Mouse (Mus musculus) embryonic facial prominence, embryonic 13.5 days (tissue): ENCODE results near the gene Scube1. TPM values are rescaled to one million over a fixed set of nuclear protein-coding genes. Genes with fewer than 3 reads are reported as not detected.
A peak's percentile ranks its signal among the peaks of the same experiment; 100 is the strongest.

Source experiments
- ATAC-seq: fragments of 200-750 bp; cut with Nextera tagmentation; 2 replicates; pipeline ENCODE4 v1.8.0; 2017; ENCODE audit warnings: low read depth; ENCODE audit not compliant: insufficient number of reproducible peaks, insufficient read depth, low FRiP score, low TSS enrichment
- H3K27ac ChIP-seq: fragments of 300-500 bp; sonication (generic); 2 replicates; pipeline ENCODE4 v1.5.1; 2015; ENCODE audit warnings: moderate library complexity, mild to moderate bottlenecking, inconsistent platforms
- H3K27me3 ChIP-seq: fragments of 300-500 bp; sonication (generic); 2 replicates; pipeline ENCODE4 v1.6.1; 2015; ENCODE audit warnings: mild to moderate bottlenecking, inconsistent platforms
- H3K36me3 ChIP-seq: fragments of 300-500 bp; sonication (generic); 2 replicates; pipeline ENCODE4 v1.6.1; 2015; ENCODE audit warnings: mild to moderate bottlenecking, inconsistent platforms
- H3K4me1 ChIP-seq: fragments of 300-500 bp; sonication (generic); 2 replicates; pipeline ENCODE4 v1.6.1; 2015; ENCODE audit warnings: inconsistent platforms
- H3K4me2 ChIP-seq: fragments of 300-500 bp; sonication (generic); 2 replicates; pipeline ENCODE4 v1.6.1; 2015; ENCODE audit warnings: moderate library complexity, mild to moderate bottlenecking, inconsistent platforms
- H3K4me3 ChIP-seq: fragments of 300-500 bp; sonication (generic); 2 replicates; pipeline ENCODE4 v1.5.1; 2015; ENCODE audit warnings: mild to moderate bottlenecking, inconsistent platforms
- H3K9ac ChIP-seq: fragments of 300-500 bp; sonication (generic); 2 replicates; pipeline ENCODE4 v1.6.1; 2015; ENCODE audit warnings: mild to moderate bottlenecking, inconsistent platforms
- H3K9me3 ChIP-seq: fragments of 300-500 bp; sonication (generic); 2 replicates; pipeline ENCODE4 v1.6.1; 2016; ENCODE audit warnings: inconsistent platforms
- WGBS: fragments of 180-500 bp; shearing (Covaris S2); methylation state at CpG from one replicate; pipeline ENCODE4 v1.1.7; 2015; ENCODE audit warnings: mixed read lengths; 5-methylcytosine and 5-hydroxymethylcytosine counted together
- polyA plus RNA-seq: library from polyadenylated mRNA; unstranded; fragments of >200 nt; fragmentation: Nextera tagmentation; extraction: Ambion mirVana; gene quantifications from 2 replicates; pipeline ENCODE4 v1.2.1, GENCODE M21; 2015

Scube1 gene
- polyA plus RNA-seq, 1 experiment from 2014 or later: 24.1 TPM

DNA sequence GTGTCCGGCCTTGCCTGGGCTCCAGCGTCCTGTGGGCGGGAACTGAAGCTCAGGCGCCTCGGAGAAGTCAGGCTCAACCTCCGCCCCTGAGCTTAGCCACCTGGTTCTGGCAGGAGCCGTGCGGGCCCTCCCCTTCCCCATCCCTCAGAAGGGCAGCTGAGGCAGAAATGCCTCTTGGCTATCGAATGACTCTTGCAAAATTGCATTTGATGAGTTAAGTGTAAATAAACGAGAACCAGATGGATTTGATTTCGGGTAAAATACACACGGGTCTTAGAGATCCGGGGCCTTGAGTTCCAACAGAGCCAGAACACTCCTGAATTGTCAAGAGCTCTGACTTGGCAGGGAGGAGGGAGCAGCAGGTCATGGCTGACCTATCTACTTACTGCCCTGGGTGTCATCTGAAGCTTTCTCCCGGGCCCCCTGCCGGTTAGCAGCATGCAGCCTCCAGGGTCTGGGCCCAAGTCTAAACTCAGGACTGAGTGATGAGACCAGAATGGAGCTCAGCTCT is 41.7 kb downstream of the Scube1 start:
- Histone ChIP-seq H3K4me2 (0 out of 2 replicates have a peak overlapping the region, but pooled peaks have one; percentile 5), H3K27me3 (peaks cover 26% of the 10 kb centered on the region), H3K9ac (no peak overlapping the region), H3K9me3 (no peaks in the 10 kb centered on the region), H3K4me3 (no peak overlapping the region), H3K4me1 (peaks cover 62% of the 10 kb centered on the region), H3K27ac (peak overlapping the region; percentile 86), H3K36me3 (no peaks in the 10 kb centered on the region)
- peak; percentile 70 for ATAC-seq
- WGBS: 17% methylated on average over 15 of the region's 15 CpGs

DNA sequence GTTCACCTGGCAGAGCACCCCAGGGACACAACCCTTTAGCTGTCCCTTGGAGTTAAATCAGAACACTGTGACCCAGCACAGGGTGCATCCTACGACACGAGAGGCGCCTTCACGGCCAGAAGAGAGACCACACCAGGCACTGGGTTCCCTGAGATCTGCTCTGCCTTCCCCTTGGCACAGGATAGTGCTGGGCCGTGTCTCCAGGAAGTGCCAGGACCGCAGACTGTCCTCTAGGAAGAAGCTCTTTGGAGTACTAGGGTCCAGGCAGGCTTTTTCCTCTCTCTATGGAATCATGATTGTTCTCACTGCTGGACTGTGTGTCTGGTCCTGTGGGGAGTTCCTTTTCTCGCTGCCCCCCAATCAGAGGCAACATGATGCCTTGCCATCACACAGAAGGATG is 44.5 kb downstream of the Scube1 start:
- H3K4me2 ChIP-seq: no peak overlapping the region
- no peak overlapping the region for H3K27ac ChIP-seq
- no peaks in the 10 kb centered on the region for H3K36me3 ChIP-seq
- no peaks in the 10 kb centered on the region for H3K9me3 ChIP-seq
- H3K27me3 ChIP-seq: peaks cover 26% of the 10 kb centered on the region
- H3K4me1 ChIP-seq: peaks cover 71% of the 10 kb centered on the region
- WGBS: 81% methylated on average over 7 of the region's 7 CpGs
- H3K4me3 ChIP-seq: no peak overlapping the region
- ATAC-seq: no peak
- H3K9ac ChIP-seq: no peak overlapping the region

DNA sequence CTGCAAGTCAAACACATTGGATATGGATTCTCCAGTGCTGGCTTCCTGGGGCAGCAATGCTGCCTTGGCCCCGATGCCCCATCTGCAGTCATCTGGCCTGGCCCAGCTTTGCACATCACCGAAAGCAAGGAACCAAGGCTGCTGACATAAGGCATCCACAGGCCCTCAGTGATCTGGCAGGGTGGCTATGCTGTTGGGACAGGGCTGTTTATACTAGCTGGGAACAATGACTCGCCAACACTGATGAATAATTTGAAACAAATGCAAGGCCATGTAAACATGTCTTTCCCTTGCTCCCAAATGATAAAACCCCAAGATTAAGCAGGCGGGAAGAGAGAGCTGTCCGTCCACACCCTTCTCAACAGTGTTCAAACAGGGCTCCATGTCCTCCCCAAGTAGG is 45.1 kb downstream of the Scube1 start:
- H3K27ac ChIP-seq: no peak overlapping the region
- no peaks in the 10 kb centered on the region for H3K9me3 ChIP-seq
- H3K27me3 ChIP-seq: peaks cover 26% of the 10 kb centered on the region
- H3K4me3 ChIP-seq: no peak overlapping the region
- H3K36me3 ChIP-seq: no peaks in the 10 kb centered on the region
- WGBS: 72% methylated on average over 5 of the region's 5 CpGs
- no peak overlapping the region for H3K9ac ChIP-seq
- H3K4me2 ChIP-seq: no peak overlapping the region
- no peak for ATAC-seq
- peaks cover 71% of the 10 kb centered on the region for H3K4me1 ChIP-seq

DNA sequence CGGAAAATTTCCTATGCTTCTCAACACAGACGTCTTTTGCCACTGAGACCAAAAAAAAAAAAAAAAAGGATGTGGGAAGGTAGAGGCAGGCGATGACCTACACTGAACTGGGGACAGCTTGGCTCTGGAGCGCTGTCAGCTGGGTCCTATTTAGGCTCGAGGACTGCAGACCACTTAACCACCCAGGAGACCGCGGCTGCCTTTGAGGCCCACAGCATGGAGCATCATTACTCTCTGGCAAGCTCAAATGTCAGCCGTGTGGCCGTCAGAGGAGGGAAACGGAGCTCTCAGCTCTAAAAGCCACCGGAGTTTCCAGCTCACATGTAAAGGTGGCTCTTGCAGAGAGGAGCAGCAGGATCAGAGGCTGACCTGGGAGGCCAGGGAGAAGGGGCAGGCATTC is 46.2 kb downstream of the Scube1 start:
- H3K9me3 ChIP-seq: no peaks in the 10 kb centered on the region
- H3K9ac ChIP-seq: 0 out of 2 replicates have a peak overlapping the region, but pooled peaks have one; percentile 40
- peak overlapping the region; percentile 39 for H3K4me2 ChIP-seq
- H3K4me3 ChIP-seq: no peak overlapping the region
- WGBS: 5% methylated on average over 11 of the region's 11 CpGs
- H3K27me3 ChIP-seq: peaks cover 26% of the 10 kb centered on the region
- peak overlapping the region; percentile 81 for H3K27ac ChIP-seq
- H3K36me3 ChIP-seq: no peaks in the 10 kb centered on the region
- peaks cover 68% of the 10 kb centered on the region for H3K4me1 ChIP-seq
- ATAC-seq: no peak

DNA sequence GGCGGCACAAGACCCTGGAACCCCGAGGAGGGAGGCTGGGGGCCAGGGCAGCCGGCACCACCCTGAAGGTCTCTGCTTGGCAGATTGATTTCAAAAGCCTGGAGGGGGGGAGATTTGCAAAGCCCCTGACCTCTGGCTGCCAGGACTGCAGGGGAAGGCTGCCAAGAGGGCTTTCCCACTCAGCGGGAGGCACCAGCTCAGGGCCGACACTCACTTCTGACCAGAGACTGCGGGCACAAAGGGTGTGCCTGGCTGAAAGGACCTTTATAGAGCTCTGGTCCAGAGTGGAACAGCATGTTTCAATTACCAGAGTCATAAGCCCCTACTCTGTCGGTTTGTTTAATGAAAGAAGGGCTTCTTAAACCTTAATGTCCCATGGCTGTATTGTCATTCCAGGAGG is 46.7 kb downstream of the Scube1 start:
- Histone ChIP-seq H3K4me2 (peak overlapping the region; percentile 39), H3K4me1 (peaks cover 65% of the 10 kb centered on the region), H3K9me3 (no peaks in the 10 kb centered on the region), H3K4me3 (no peak overlapping the region), H3K27me3 (peaks cover 26% of the 10 kb centered on the region), H3K36me3 (0 out of 2 replicates have a peak, but pooled peaks cover 1% of the 10 kb centered on the region), H3K27ac (peak overlapping the region; percentile 81), H3K9ac (no peak overlapping the region)
- ATAC-seq: peak; percentile 38; the same call in 1 of the 2 replicates
- WGBS: 5% methylated on average over 7 of the region's 7 CpGs

DNA sequence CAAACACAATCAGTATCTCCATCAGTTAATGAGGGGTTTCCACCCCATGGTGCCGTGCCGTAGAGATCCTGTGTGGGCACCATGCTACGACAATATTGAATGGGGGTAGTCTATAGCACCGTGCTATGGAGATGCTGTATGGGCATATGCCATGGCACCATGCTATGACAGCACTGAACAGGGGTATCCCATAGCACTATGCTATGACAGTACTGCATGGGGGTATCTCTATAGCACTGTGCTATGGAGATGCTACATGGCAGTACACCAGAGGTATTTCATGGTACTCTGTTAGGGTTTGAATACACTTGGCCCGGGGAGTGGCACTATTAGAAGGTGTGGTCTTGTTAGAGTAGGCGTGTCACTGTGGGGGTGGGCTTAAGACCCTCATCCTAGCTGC is 47.7 kb downstream of the Scube1 start:
- Histone ChIP-seq H3K4me2 (no peak overlapping the region), H3K4me3 (no peak overlapping the region), H3K9me3 (no peaks in the 10 kb centered on the region), H3K36me3 (0 out of 2 replicates have a peak, but pooled peaks cover 8% of the 10 kb centered on the region), H3K27ac (no peak overlapping the region), H3K9ac (no peak overlapping the region), H3K27me3 (peaks cover 26% of the 10 kb centered on the region), H3K4me1 (peaks cover 55% of the 10 kb centered on the region)
- ATAC-seq: no peak
- 96% methylated on average over 6 of the region's 6 CpGs for WGBS

DNA sequence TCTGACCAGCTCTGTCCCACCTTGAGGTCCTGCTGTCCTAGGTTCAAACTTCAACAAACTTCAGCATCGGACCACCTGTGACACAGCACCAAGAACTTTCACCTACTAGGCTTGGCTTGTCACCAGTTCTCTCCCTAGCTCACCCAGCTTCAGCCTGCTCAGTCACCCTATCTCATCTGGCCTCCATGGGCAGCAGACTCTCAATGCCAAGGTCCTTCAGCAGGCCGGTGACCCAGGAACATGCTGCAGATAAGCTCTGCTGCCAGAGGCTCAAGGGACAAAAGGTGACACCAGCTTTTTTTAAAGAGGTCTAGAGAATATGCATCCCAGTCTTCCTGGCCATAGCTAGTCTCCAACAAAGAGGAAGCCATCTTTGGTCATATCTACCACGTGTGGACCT is 48.5 kb downstream of the Scube1 start:
- Histone ChIP-seq H3K9ac (no peak overlapping the region), H3K9me3 (no peaks in the 10 kb centered on the region), H3K4me3 (no peak overlapping the region), H3K27me3 (peaks cover 18% of the 10 kb centered on the region), H3K4me1 (peaks cover 47% of the 10 kb centered on the region), H3K4me2 (no peak overlapping the region), H3K27ac (no peak overlapping the region), H3K36me3 (0 out of 2 replicates have a peak, but pooled peaks cover 8% of the 10 kb centered on the region)
- 94% methylated on average over 3 of the region's 3 CpGs for WGBS
- ATAC-seq: no peak

DNA sequence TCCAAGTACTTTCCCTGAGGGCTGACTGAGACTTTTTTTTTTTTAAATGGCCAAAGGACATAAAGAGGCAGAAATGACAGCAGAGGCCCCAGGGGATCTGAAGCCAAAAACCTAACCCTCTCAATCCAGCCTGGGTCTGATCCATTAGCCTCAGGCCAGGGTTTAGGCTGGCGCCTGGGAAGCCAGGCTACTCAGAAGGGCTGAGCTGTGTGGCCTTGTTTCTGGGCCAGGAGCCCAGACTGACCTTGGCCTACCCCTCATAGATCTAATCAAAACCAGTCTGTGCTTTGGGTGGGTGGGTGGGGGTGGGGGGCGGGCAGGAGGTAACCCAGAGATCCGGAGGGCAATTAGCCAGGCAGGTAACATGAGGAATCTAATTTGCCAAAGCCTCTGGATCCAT is 51.2 kb downstream of the Scube1 start:
- no peaks in the 10 kb centered on the region for H3K9me3 ChIP-seq
- no peak overlapping the region for H3K4me2 ChIP-seq
- H3K27ac ChIP-seq: no peak overlapping the region
- H3K27me3 ChIP-seq: no peaks in the 10 kb centered on the region
- ATAC-seq: no peak
- WGBS: 22% methylated on average over 3 of the region's 3 CpGs
- H3K36me3 ChIP-seq: 0 out of 2 replicates have a peak, but pooled peaks cover 8% of the 10 kb centered on the region
- H3K9ac ChIP-seq: no peak overlapping the region
- H3K4me1 ChIP-seq: peaks cover 20% of the 10 kb centered on the region
- no peak overlapping the region for H3K4me3 ChIP-seq

DNA sequence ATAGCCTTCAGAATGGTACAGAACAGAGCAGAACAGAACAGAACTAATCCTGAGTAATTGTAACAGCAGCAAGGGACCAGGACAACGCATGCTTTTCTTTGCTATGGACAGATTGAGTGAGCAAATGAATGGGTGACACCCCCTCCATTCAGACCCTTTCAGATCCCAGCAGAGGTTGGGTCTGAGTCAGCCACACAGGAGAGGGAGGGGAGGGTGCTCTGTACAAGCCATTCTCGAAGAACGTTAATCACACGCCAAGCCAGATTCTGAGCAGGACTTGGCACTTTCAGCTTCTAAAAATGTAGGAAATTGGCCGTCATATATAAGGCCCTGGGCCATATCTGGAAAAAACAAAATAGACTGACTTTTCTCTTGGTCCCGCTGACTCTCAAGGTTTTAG is 57.3 kb downstream of the Scube1 start:
- no peak for ATAC-seq
- Histone ChIP-seq H3K4me1 (peaks cover 21% of the 10 kb centered on the region), H3K9ac (no peak overlapping the region), H3K9me3 (no peaks in the 10 kb centered on the region), H3K27me3 (no peaks in the 10 kb centered on the region; the same call in 1 of the 2 replicates), H3K36me3 (0 out of 2 replicates have a peak, but pooled peaks cover under 1% of the 10 kb centered on the region), H3K27ac (no peak overlapping the region), H3K4me3 (no peak overlapping the region), H3K4me2 (no peak overlapping the region)
- 56% methylated on average over 6 of the region's 6 CpGs for WGBS

DNA sequence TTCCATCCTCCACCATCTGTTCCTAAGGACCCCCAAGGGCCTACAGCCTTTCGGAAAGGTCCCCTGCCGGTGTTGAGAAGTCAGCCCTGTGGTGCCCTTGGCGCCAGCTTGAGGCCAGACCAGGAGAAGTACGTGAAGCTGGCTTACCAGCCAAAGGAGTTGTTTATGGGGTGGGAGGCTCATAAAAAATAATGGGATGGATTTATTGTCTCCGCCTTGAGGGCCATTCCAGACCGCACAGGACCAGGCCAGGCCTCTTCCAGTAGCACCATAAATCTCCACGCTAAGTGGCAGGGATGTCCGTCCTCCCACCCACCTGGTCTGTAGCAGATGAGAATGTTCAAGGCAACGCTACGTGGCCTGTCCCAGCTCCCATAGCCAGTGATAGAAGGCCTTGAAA is 58.4 kb downstream of the Scube1 start:
- Histone ChIP-seq H3K9me3 (no peaks in the 10 kb centered on the region), H3K27ac (no peak overlapping the region), H3K36me3 (no peaks in the 10 kb centered on the region), H3K9ac (no peak overlapping the region), H3K4me3 (no peak overlapping the region), H3K4me1 (peaks cover 31% of the 10 kb centered on the region), H3K4me2 (no peak overlapping the region), H3K27me3 (no peaks in the 10 kb centered on the region; the same call in 1 of the 2 replicates)
- 83% methylated on average over 10 of the region's 10 CpGs for WGBS
- ATAC-seq: no peak

DNA sequence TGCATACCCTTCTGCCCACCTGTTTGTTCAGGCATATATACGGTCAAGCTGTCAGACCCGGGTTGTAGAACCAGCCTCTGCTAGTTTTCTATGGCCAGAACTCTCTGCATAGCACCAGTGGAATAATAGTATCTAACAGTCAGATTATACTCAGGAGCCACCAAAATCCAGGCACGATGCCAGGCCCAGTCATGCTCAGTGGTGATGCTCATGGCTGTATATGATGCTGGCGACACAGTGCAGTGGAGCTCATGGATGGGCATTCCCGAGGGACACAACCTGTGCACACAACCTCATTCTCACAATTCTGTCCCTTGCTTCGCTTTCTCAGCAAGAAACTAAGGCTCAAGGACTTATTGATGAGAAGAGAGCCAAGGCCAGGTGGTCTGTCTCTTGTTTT is 58.8 kb downstream of the Scube1 start:
- Histone ChIP-seq H3K4me2 (no peak overlapping the region), H3K27ac (no peak overlapping the region), H3K36me3 (no peaks in the 10 kb centered on the region), H3K27me3 (no peaks in the 10 kb centered on the region; the same call in 1 of the 2 replicates), H3K9me3 (no peaks in the 10 kb centered on the region), H3K4me1 (peaks cover 31% of the 10 kb centered on the region), H3K4me3 (no peak overlapping the region), H3K9ac (no peak overlapping the region)
- 82% methylated on average over 6 of the region's 6 CpGs for WGBS
- no peak for ATAC-seq

DNA sequence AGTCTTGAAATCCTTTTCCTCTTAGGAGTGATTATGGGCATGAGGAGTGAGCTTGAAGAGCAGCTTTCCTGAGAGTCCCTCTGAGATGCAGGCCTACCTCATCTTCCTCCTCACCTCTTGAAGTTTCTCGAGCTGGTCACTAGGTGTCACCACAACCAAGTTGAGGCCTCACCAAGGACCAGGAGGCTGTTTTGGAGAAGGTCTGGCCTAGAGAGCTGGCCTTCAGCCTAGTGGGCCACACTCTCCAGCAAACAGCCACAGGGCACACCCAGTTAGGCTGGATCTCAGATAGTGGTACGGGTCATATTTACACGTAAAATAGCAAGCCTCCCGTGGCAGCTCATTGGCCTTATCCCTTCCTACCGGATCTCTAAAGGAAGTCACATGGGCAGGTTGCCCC is 60.1 kb downstream of the Scube1 start:
- Histone ChIP-seq H3K27me3 (no peaks in the 10 kb centered on the region; the same call in 1 of the 2 replicates), H3K27ac (no peak overlapping the region), H3K36me3 (no peaks in the 10 kb centered on the region), H3K9me3 (no peaks in the 10 kb centered on the region), H3K4me2 (no peak overlapping the region), H3K4me1 (peaks cover 31% of the 10 kb centered on the region), H3K9ac (no peak overlapping the region), H3K4me3 (no peak overlapping the region)
- no peak for ATAC-seq
- WGBS: 40% methylated on average over 5 of the region's 5 CpGs
